Mouse (Mus musculus): ENCODE data around the gene Hmgcl. TPM values are rescaled to one million over a fixed set of nuclear protein-coding genes. Genes with fewer than 3 reads are reported as not detected.
A peak's percentile ranks its signal among the peaks of the same experiment; 100 is the strongest.
"Not testable (repeated sequence)": the region's sequence is repeated elsewhere in the genome, so short reads cannot be mapped to it uniquely, and the experiment has no call there.

Hmgcl gene
- total RNA-seq, 4 experiments from 2014 or later, result 34.6 to 39.1 (median 37.6) TPM

- peak in 1 of 2 experiments; percentile 79 for DNase-seq (ENCODE audit: low spot score in 2 of 2)
These were observed 14.5 kb downstream of the Hmgcl start for GRCm38 (mm10) chr4:135960717-135961116.

GRCm38 (mm10) chr4:135961709-135962108, 15.5 kb downstream of the Hmgcl start:
- no peak for DNase-seq (ENCODE audit: low spot score in 2 of 2)

- DNase-seq (ENCODE audit: low spot score in 2 of 2), result no peak
These were observed 15.9 kb downstream of the Hmgcl start for GRCm38 (mm10) chr4:135962198-135962597.

DNA sequence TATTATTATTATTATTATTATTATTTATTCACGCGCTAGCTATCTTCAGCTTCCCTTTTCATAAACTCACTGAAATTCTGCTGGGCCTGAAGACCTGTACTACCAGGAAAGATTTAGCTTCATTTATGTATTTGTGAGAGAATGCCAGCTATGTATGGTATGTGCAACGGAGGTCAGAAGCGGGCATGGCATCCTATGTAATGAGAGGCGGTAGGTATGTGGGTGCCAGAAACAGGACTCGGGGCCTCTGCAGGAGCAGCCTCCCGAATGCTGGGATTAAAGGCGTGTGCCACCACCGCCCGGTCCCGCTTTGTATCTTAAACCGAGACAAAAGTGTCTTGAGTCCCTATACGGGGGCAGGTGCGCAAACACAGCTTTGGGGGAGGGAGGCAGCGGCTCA, 16.7 kb downstream of the Hmgcl start:
- DNase-seq (ENCODE audit: low spot score in 2 of 2), result no peak

DNA sequence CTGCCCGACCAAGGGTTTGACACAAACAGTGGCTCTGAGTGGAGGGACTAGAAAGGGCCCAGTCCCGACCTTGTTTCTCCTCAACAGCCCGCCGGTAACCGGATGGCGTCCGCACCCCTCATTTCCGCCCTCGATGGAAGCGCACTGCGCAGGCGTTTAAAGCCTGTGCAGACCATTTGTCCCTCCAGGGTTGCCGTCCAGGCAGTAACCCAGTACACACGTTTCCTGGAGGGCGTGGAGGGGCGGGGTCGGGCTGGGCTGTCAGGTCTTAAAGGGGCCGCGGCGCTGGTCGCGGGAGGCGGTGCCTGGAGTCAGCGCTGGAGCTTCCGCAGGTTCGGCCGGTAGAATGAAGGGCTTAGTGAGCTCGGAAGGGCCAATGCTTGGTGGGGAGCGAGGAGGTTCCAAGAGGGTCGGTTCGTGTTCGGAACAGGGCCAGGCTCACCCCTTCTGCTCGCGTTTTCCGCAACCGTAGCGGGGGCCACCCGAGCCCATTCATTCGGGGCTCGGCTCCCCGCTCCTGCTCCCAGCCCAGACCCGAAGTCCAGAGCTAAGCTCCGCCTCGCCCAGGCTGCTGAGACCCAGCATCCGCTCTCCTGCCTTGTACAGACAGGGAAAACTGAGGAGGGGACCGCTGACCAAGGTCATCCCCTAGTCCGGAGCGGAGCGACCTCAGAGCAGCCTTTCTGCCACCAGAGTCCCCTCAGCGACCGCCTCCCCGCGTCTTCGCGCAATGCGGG, 17.4 kb downstream of the Hmgcl start, which contains the start of gene Gale:
Gene Gale, plus strand, starts transcription at position 271 of the 737 bp plus-strand sequence.
- peak; percentile 91 to 93 for DNase-seq (ENCODE audit: low spot score in 2 of 2)

- no peak for DNase-seq (ENCODE audit: low spot score in 2 of 2)
These were observed 18.2 kb downstream of the Hmgcl start for GRCm38 (mm10) chr4:135964426-135964825.

DNA sequence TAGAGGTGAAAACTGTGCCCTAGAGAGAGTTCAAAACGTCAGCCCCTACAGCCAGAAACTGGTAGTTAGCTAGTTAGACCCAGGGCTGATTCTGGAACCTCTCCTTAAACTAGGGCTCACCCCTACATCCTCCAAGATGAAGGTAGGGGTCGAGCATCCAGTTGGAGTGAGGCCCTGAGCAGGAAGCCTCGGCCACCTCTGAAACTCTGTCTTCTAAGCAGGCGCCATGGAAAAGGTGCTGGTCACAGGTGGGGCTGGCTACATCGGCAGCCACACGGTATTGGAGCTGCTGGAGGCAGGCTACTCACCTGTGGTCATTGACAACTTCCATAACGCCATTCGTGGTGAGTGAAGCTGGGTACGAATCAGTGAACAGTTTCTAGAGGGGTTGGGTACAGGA, 18.9 kb downstream of the Hmgcl start:
- no peak for DNase-seq (ENCODE audit: low spot score in 2 of 2)

DNA sequence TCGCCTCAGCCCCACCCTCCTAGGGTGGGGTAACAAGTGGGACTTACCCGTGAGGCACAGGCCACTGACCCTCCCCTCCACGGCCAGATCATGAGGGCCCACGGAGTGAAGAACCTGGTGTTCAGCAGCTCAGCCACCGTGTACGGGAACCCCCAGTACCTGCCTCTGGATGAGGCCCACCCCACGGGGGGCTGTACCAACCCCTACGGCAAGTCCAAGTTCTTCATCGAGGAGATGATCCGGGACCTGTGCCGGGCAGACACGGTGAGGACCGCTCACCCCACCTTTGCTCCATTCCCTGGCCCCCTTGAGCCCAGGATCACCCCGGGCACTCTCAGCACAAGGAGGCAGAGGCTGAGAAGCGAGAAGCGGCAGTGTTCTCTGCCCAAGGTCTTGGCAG, 20.0 kb downstream of the Hmgcl start:
- no peak for DNase-seq (ENCODE audit: low spot score in 2 of 2)

- DNase-seq (ENCODE audit: low spot score in 2 of 2), result no peak
These were observed 21.0 kb downstream of the Hmgcl start for GRCm38 (mm10) chr4:135967086-135967760.

DNA sequence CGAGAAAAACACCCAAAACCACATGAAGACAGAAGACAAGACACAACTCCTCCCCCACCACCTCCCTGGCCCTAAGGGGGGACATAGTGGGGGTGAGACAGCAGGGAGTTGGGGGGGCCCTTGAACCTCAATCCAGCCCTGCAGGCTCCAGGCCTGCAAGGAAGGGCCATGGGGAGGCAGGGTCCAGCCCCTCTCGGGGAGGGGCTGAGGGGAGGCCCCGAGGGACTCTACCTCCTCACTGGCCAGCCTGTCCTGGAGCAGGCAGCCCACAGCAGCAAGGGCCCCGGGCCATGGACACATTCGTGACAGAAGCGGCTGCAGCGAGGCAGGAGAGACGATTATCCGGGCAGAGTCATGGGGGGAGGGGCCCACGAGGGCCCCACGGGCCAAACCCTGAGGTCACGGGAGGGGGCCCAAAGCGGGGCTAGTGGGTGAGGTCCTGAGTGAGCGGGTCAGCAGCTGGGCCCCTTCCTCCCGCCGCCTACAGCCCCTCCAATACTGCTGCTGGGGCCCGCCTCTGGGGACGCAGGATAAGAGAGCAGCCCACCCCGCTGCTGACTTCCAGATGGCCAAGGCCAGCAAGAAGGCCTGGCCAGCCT, 22.1 kb downstream of the Hmgcl start:
- DNase-seq (ENCODE audit: low spot score in 2 of 2), result no peak

DNA sequence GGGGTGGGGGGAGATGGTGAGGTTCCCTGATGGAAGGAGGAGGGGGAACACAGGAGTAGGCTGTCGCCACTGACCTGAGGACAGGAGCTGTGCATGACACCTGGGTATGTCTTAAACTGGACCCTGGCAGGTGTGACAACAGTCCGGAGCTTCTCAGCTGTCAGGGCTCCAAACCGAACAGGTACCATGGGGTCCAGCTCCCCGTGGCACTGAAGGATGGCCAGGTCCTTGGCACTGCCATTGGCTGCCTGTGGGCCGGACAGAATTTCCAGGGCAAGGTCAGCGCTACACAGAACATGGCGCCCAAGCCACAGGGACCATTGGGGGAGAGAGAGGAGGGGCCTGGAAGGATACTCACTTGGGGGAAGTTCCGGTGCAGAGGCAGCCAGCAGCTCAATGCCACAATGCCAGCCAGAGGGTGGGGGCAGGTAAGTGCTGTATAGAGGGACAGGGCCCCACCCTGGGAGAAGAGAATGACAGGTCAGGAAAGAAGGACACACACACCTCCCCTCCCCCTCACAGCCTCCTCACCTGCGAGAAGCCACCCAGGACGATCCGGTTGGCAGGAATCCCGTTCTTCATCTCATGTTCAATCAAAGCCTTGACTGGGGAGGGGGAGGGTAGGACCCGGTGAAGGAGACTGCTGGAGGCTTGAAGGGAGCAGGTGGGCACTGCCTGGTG, 23.0 kb downstream of the Hmgcl start:
- DNase-seq (ENCODE audit: low spot score in 2 of 2), result no peak

- no peak for DNase-seq (ENCODE audit: low spot score in 2 of 2)
These were observed 24.3 kb downstream of the Hmgcl start for GRCm38 (mm10) chr4:135970585-135970984.

DNA sequence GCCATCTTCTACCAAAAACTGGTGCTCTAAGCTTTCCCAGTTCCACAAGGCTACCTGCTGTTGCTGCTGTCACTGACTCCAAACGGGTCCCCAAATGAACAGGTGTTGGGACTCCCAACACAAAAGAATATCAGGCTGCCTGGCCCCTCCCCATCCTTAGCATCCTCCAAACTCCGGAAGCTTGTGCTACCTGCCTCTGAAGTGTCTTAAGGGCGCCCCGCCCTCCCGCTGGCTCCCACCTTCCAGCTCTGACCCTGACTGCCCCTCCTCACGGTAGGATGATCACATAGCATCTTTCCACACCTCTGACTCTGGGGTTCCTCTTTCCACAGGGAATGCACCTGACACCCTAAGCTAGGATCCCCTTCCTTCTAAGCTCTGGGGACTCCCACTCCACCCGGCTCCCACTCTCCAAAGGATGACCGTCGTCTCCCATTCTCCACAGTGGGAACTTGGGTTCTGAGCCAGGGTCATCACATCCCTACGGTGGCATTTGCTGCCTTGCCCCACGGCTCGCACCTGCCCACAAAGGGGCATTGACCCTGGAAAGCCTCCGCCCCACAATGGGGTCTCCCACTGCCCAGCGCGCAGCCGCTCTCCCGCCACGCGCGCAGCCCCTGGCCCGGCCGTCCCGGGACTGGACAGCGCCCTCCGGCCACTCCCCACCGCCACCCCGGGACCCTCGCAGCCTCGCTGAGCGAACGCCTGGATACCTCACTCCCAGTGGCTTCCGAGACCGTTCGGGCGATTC, 25.7 kb downstream of the Hmgcl start:
- no peak for DNase-seq (ENCODE audit: low spot score in 2 of 2)

DNA sequence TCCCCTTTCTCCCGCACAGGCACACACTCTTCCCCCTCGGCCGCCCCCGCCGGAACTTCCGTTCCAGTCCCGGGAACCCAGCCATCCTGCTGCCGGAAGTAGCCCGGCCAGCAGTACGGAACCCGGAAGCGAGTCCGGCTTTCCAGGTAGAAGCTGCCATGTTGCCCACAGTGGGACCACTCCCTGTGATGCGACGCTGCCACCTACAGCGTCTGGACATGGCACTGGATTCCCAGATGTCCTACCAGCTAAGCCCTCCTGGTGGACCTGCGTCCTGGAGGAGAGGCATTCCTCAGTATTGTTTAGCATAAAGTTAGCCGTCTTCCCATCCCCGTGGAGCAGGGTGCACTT, 26.3 kb downstream of the Hmgcl start, which contains the start of gene Lypla2:
Gene Lypla2, minus strand, starts transcription at position 71 of the 351 bp plus-strand sequence.
- DNase-seq (ENCODE audit: low spot score in 2 of 2), result peak; percentile 83 to 87

DNA sequence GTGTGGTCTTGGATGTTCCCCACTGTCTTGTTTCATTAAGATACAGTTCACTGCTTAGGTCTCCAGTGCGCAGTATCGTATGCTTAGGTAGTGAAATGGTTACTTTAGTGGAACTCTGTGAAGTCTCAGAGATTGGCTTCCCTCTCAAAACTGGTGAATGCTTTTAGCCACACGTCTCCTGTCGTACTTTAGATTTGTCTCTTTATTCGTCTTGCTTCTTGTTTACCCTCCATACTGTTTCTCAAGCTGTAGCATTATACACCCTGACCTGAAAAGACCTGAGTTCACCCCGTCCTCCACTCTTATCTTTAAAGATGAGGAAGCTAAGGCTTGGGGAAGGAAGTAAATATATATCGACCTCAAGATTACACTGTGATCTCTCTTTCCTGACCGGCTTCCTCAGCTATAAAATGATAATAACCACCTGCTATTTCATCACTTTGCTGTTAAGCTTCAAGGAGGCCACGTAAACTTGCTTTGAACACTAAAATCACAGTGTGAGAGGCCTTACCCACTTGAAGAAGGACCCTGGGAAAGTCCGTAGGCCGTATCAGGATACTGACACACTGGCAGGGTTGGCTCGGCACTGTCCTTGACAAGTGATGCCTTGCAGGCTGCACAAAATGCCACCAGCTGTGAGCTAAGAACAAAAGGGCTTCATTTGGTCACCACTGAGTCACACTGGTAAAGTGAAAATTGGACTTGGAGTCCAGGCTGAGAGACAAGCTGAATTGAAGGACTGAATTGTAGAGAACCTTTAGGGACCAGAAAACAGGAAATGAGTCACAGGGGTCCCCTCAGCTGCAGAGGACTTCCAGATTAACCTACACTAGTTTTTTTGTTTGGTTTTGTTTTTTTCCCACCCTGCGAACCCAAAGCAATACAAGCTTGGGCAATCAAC, 26.9 kb downstream of the Hmgcl start:
- no peak for DNase-seq (ENCODE audit: low spot score in 2 of 2)

GRCm38 (mm10) chr4:135976146-135976545, 29.9 kb downstream of the Hmgcl start:
- no peak for DNase-seq (ENCODE audit: low spot score in 2 of 2)

- DNase-seq (ENCODE audit: low spot score in 2 of 2), result not testable (repeated sequence)
These were observed 34.0 kb downstream of the Hmgcl start for GRCm38 (mm10) chr4:135980223-135980622.

GRCm38 (mm10) chr4:135981524-135982063, 35.3 kb downstream of the Hmgcl start:
- DNase-seq (ENCODE audit: low spot score in 2 of 2), result peak; percentile 82 to 85

DNA sequence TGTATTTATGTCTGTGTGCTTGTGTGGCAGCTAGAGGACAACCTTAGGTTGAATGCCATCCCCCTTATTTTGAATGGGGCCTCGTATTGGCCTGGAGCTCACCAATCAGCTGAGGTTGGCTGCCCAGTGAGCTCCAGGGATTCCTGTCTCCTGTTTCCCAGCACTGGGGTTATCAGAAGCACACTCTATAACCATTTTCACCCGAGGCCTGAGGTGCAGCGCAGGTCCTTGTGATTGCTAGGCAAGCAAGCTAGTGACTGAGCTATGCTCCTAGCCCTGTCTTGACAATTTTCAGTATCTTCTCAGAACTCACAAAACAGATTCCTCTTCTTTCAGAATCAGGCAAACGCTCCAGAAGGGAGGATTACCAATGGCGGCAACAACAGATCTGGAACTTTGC, 38.3 kb downstream of the Hmgcl start:
- DNase-seq (ENCODE audit: low spot score in 2 of 2), result no peak

DNA sequence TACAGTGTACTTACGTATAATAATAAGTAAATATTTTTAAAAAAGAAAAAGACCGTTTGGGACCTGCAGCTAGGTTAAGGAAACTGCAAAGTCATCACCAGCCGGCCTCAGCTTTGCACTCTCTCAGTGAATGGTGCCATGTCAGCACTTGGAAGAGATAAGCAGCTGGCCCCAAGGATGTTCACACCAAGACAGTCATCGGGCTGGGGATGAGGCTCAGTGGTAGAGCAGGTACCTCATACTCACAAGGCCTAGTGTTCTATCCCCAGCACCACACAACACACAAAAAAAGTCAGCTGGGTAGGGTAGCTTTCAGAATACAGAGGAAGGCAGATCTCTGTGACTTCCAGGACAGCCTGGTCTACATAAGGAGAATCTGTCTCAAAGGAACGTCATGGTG, 38.9 kb downstream of the Hmgcl start:
- DNase-seq (ENCODE audit: low spot score in 2 of 2), result no peak
